Mouse (Mus musculus): Measurements from ENCODE around the gene Rbm14.
"Not testable (repeated sequence)": the region's sequence is repeated elsewhere in the genome, so short reads cannot be mapped to it uniquely, and the experiment has no call there.

Rbm14 gene

DNA sequence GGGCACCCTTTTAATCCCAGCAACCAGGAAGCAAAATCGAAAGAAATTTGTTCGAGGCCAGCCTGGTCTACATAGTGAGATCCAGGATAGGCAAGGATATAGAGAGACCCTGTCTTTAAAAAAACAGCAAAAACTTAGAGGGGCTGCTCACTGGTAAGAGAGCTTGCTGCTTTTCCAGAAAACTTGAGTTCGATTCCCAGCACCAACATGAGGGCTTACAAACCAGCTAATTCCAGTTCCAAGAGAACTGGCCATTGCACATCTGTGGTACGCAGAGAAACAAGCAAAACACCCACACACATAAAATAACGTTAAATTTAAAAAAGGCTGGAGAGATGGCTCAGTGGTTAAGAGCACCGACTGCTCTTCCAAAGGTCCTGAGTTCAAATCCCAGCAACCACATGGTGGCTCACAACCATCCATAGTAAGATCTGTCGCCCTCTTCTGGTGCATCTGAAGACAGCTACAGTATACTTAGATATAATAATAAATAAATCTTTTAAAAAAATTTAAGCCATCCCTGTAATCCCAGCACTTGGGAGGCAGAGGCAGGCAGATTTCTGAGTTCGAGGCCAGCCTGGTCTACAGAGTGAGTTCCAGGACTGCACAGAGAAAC is 1.0 kb upstream of the Rbm14 start:
- DNase-seq (ENCODE audit: low spot score), result peak; percentile 48

DNA sequence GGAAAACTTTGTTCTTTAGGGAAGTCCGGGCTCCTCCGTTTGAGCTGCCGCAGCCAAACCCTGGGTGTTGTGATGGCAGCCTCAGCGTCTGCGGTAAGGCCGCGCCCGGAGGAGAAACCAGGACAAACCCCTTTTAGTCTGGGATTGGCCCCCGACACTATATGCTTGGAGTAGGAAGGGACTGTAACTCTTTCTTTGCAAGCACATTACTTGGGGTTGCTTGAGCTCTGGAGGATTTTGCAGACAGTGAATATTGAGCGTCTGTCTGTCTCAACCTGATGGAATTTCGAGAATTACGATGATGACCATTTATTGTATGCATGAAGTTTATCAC is 442 bp upstream of the Rbm14 start:
- no peak for DNase-seq (ENCODE audit: low spot score)

DNA sequence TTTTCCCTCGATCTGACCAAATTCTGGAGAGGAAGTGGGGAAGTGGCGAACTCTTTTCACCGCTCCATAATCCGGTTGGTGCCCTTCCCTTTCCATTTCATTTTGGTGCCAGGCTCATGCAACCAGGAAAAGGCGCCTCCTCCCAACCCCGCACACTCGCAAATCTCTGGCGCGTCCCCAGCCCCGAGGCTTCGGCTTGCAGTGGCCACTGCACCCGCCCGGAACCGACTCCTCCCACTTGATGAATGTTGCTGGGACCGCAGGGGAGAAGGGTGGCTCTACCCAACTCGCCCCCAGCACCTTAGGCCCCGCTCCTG is 730 bp downstream of the Rbm14 start:
- no peak for DNase-seq (ENCODE audit: low spot score)

DNA sequence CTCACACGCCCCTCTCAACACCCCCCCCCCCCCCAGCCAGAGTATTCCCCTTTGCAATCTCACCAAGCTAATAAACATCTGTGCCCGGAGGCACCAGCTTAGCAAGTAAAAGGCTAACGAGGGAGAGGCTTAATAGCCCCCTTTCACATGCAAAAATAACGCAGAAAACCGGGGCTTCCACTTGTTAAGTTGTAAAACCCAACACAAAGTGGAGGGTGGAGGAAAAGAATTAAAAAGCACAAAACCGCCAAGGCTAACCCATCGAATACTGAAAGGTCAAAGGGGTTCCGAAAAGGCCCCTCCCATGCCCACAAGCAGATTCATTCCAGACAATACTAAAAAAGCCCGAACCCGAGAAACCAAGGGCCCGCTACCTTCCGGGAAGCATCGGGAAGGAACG is 1.1 kb downstream of the Rbm14 start:
- no peak for DNase-seq (ENCODE audit: low spot score)

DNA sequence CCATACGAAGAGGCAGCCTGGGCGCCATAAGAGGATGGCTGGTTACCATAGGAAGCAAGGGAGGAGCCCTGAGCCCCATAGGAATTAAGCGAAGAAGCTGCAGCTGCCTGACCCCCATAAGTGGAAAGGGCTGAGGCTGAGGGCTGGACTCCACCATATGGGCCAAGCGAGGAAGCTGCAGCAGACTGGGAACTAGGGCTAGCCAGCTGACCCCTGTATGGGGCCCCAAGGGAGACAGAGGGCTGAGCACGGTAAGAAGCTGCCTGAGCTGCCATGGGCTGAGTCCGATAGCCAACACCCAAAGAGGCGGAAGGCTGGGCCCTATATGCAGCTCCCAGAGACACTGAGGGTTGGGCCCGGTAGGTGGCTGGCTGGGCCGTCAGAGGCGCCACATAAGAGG is 8.2 kb downstream of the Rbm14 start:
- DNase-seq (ENCODE audit: low spot score), result no peak

DNA sequence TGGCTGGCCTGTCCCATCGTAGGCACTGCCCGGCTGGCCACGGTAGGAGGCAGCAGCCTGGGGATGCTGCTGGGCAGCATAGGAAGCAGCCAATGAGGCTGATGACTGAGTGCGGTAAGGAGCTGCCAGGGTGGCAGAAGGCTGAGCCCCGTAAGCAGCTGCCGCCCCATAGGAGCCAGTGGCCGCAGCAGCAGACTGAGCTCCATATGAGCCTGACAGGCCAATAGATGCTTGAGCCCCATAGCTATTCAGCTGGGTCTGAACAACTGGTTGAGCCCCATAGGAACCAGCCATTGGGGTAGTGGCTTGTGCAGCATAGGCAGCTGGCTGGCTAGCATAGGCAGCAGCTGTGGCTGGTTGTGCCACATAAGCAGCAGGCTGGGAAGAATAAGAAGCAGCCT is 8.7 kb downstream of the Rbm14 start:
- no peak for DNase-seq (ENCODE audit: low spot score)

DNA sequence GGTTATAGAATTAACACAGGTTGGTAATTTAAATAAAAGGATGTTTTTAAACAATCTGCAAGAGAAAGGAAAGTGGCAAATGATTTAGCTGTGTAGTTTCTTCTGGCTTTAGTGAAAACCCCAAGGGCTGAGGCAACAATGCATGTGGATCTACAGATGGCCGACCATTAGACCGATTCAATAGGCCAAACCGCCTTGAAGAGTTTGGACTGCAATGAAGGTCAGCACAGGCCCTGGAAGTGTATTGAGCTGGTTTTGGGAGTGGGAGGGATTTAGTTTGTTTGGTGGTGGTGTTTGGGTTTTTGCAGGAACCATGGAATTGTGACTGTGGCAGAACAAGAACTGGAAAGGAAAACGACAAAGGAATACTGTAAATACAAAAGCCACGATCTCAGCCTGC is 12.4 kb downstream of the Rbm14 start:
- DNase-seq (ENCODE audit: low spot score), result no peak

DNA sequence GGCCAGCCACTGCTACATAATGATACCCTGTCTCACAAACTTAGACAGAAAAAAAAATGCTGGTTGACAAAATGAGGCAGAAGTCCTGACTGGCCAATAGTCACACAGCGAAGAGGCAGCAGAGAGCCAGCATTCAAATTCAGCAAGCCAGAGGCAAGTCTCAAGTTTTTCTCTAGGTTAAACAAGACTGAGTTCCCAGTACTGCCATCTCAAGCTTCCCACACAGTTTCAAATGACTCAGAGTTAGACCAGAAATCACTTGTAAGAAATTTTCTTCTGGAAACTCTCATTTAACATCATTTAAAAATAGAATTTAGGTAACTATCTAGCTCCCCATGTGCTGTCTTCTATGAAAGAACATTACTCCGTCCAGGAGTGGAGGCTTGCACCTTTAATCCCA is 13.6 kb downstream of the Rbm14 start:
- no peak for DNase-seq (ENCODE audit: low spot score)

DNA sequence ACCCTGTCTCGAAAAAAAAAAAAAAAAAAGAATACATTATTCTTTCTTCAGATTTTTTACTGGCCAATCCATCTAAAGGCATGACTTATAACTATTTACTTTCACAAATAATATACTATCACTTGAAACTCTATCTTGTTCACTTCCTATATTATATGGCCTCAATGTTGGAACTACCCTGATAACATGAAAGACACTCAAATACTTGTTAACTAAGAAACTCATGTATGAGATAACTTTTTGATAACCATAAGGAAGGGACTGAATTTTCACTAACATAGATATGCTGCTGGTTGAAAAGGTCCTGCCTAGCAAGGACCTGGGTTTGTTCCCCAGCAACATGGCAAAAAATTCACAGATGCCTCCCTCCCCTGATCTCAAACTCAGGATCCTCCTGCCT is 15.5 kb downstream of the Rbm14 start:
- no peak for DNase-seq (ENCODE audit: low spot score)

DNA sequence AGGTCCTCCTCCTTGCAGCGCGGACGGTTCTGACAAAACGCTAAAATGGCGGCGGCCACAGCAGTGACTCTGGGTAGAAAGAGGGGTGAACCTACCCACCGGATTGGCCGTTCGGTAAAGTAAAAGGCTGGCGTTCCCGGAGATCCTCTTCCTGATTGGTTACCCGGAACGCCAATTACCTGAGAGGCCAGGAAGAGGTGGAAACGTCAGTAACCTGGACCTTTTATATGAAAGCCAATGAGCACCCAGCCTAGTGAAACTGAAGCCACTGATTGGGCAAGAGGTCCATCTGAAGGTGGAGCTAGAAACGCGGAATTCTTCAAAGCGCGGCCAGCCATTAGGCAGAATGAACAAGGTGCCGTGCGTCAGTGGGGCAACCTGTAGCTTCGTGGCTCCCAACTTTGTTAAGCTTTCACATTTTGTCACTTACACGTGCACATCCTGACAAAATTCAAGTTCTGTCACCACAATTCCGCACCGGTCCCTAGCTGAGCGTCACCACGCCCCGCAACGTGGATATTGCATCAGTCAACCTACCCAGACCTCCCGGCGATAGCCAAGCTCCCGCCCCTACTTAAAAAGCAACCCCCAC is 17.5 kb downstream of the Rbm14 start, which contains the start of gene Rbm4:
Gene Rbm4 (minus strand): TSS at position 71 of the 592 bp plus-strand sequence.
- DNase-seq (ENCODE audit: low spot score), result peak; percentile 99

DNA sequence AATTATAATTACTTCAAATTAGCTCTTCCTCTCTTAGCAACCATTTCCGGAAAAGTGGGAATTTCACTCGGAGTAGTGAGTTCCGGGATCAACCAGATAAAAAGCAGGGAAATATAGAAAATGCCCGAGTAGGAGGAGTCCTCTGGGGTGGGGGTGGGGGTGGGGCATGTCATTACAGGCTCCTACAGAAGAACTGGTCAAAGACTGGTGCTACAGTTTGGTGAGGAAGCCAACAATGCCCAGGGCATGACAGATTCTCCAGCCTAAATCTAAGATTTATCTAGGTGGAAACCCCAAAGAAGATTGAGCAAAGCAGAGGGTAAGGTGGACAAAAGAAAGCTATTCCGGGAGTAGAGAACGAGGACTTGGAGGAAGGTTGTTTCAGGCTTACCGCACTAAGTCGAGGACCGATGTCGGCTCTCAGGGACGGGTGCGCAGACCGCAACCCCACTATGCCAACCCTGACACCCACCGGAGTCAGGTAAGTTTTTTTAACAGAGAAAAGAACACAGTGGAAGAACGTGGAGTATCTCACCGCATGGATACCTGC is 18.1 kb downstream of the Rbm14 start:
- peak; percentile 66 for DNase-seq (ENCODE audit: low spot score)

DNA sequence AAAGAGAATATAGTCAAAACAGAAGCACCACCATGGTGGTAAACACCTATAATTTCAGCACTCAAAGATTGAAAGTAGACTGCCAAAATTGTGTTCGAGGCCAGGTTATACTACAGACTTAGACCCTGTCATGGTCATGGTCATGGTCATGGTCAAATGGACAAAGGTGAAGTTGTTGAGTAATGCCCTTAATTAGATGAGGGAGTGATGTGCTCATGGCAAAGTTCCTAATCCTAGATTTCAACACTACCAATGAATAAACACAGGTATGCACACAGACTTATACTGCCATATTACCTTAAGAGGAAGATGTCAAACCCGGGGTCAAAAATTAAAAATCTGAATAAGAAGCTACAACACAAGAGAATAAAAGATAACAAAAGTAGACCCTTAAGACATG is 25.1 kb downstream of the Rbm14 start:
- DNase-seq (ENCODE audit: low spot score), result no peak

DNA sequence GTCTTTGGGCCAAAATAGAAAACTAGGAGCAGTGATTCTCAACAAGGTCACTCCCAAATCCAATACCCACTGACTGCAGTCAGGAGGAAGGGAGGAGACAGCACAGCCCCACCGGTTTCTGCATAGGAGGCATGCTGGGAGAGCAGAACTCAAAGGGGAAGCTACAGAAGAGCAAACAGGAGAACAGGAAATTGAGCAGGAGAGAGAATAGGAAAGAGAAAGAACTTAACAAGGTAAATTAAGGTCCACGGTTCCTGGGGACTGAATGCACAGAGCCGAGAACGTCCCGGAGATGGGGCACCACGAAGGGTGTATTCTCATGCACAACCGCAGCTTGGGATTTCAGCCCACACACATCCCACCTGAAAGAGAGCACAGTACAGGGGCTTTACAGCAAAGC is 26.2 kb downstream of the Rbm14 start:
- no peak for DNase-seq (ENCODE audit: low spot score)

DNA sequence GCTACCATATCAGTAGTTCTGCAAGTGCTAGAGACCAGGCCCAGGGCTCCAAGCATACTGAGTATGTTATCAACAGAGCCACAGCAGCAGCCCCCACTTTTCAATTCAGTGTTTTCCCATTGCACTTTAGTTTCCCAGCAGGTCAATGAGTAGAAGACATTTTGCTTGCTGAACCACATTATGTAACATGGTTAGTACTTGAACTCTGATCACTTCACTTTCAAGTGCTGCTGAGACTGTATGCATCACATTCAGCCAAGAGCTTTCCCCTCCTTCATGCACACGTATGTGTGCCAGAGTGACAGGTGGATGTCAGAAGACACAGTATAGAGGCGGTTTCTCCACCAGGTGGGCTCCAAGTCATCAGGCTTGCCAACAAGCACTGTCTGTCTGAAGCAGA is 28.5 kb downstream of the Rbm14 start:
- DNase-seq (ENCODE audit: low spot score), result no peak

DNA sequence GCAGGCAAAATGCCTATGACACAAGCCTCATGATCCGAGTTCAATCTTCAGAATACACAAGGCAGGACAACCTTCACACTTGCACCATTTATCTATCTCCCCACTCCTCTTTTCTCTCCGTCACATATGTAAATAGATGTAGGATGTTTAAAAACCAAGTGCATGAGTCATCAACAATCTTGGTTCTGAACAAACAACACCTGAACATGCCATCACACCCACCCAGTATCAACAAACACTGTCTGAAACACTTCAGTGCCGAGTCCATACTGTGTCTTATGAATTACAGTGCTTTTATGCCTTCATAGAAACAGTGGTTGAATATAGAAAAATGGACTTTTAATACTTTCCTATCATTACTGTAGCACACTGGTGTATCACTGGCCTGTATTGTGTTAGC is 38.6 kb downstream of the Rbm14 start:
- no peak for DNase-seq (ENCODE audit: low spot score)

DNA sequence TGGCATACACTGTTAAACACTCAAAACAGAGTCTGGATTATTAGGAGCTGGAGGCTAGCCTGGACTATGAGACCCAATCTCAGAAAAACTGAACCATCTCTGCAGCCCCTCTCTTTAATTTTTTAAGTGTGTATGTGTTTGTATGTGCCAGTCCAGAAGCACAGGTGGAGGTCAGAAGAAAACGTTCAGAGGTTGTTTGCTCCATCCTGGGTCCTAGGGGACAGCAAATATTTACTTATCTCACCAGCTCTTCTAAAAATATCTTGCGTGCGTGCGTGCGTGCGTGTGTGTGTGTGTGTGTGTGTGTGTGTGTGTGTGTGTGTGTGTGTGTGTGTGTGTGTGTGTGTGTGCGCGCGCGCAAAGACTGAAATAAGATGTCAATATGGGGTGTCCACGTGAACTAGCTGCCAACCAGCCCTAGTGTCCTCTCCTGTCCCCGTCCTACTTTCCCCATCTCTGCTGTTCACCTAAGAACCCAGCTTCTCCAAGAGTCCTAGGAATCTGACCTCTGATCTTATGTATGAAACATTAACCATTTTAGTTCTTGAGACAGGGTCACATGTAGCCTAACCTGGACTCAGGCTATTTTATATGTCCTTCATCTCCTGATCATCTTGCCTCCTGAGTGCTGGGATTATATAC is 43.8 kb downstream of the Rbm14 start:
- no peak for DNase-seq (ENCODE audit: low spot score)

DNA sequence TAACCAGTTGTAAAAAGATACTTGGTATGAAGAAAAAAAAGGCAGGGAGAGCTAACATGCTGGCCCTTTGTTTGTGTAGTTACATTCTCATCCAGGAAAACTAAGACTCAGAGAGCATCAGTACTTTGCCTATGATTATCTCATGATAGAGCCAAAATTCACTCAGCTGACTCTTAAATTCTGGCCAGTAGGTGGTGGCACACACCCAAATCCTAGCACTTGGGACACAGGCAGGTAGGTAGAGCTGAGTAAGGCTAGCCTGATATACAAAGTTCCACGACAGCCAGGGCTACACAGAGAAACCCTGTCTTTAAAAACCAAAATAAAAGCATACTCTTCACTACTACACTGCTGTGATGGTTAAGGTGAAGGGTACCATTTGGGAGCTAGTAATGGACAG is 48.6 kb downstream of the Rbm14 start:
- DNase-seq (ENCODE audit: low spot score), result peak; percentile 53

DNA sequence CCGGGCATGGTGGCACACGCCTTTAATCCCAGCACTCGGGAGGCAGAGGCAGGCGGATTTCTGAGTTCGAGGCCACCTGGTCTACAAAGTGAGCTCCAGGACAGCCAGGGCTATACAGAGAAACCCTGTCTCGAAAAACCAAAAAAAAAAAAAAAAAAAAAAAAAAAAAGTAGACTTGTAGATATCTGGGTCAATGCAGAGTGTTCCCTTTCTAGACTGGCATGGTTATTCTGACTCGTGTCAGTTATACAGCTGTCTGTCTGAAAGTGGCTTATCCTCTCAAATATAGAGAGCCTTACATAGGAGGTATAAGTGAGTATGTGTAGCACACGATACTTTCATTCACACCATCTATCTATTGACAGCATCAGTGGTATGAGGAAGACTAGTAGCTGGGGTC is 50.9 kb downstream of the Rbm14 start:
- not testable (repeated sequence) for DNase-seq (ENCODE audit: low spot score)

DNA sequence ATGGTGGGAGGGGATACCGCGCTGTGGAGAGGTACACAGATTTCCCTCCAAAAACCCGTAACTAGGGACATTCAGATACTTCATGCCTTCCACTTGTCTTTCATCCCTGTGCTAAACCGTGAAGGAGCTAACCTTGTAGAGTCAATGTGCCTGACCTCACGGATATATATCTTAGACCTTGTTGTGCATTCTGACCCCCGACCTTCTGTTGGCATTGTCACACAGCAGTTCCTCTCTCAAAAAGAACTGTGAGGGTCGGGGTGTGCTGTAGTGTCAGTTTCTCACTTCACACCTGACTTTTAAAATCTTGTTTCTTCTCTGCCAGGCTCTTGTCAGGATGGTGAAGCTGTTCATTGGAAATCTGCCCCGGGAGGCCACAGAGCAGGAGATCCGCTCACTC is 54.5 kb downstream of the Rbm14 start:
- DNase-seq (ENCODE audit: low spot score), result no peak

DNA sequence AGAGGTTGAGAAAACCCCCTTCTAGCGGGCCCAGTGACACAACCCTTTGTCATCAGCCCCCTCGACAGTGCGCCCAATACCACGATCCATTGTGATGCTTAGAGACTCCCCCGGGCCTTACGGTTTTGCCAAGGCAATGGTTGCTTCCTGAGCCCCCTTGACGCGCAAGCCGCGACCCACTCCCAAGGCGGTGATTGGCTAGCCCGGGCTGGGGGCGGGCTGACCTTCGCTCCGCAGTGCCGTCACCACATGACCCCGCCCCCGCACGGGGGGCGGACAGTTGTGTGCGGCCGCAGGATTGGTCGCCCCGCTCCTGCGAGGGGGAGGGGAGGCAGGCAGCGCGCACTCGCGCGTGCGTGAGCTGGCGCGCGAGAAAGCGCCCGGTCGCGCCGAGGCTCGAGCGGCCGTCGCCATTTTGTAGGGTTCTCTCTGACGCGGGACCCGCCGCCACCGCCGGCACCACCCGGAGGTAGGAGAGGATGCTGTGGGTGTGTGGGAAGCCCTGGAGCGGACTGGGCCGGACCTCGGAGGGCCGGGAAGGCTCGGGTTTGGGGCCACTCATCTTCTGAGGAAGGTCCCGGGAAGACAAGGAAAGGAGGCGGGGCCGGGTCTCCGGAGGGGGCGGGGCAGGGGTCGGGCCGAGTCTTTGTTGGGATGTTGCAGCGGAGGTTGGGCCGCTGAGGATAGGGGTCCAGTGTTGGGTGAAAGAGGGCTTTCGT is 55.1 kb downstream of the Rbm14 start, which contains the start of gene Rbm4b:
Gene Rbm4b (plus strand): TSS at position 305 of the 719 bp plus-strand sequence.
- peak; percentile 97 for DNase-seq (ENCODE audit: low spot score)

DNA sequence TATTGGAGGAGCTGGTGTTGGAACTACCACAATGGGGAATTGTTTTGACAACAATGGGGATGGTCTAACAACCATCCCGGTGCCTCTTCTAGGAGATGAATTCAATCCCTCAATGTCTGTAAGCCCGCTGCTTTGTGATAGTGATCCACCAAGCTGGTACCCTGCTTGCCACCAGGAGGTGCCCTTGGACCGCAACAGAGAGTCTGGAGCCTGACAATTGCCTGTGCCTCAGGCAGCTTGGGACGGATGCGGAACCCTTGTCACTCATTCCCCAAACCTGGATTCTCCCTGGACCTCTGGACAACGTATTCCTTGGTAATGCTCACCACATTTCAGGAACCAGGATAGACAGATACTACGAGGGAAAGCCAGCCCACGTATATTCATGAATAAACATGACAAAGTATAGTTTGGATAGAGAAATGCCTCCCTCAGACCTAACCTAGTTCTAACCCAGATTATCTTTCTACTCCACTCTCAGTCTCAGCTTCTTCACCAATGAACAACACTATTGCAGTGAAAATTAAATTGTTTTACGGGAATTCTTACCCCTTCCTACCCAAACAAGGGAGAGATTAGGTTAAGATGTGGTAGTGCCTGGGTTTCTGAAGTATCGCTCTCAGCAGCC is 55.8 kb downstream of the Rbm14 start:
- DNase-seq (ENCODE audit: low spot score), result peak; percentile 97
